Mouse (Mus musculus) telencephalon, adult 2 months (tissue): Measurements from ENCODE around the gene Atp5g3.
A peak's percentile ranks its signal among the peaks of the same experiment; 100 is the strongest.
"Not testable (repeated sequence)": the region's sequence is repeated elsewhere in the genome, so short reads cannot be mapped to it uniquely, and the experiment has no call there.

ENCODE experiments used
- DNase-seq: peaks from one replicate; pipeline ENCODE4 v3.0.0-alpha.2; 2011; ENCODE audit warnings: low read depth, low spot score

Atp5g3 gene

GRCm38 (mm10) chr2:73896919-73897318, 14.2 kb downstream of the Atp5g3 start:
- not testable (repeated sequence) for DNase-seq

- DNase-seq = no peak
Observed at GRCm38 (mm10) chr2:73893473-73894270, 17.5 kb downstream of the Atp5g3 start.

GRCm38 (mm10) chr2:73892464-73893296, 18.4 kb downstream of the Atp5g3 start, which contains the start of gene Atf2:
Atf2 (minus strand) TSS chr2:73892639.
- peak; percentile 99 for DNase-seq

GRCm38 (mm10) chr2:73891701-73892463, 19.2 kb downstream of the Atp5g3 start:
- no peak for DNase-seq

- DNase-seq = no peak
Observed at GRCm38 (mm10) chr2:73885997-73886396, 25.1 kb downstream of the Atp5g3 start.

- peak; percentile 32 for DNase-seq
Observed at GRCm38 (mm10) chr2:73877891-73878290, 33.2 kb downstream of the Atp5g3 start.

- no peak for DNase-seq
Observed at GRCm38 (mm10) chr2:73867764-73868487, 43.2 kb downstream of the Atp5g3 start.

- DNase-seq = no peak
Observed at GRCm38 (mm10) chr2:73860046-73860624, 51.0 kb downstream of the Atp5g3 start.
